Mouse (Mus musculus) CD8-positive naive resting alpha-beta T cell, adult 57 days (primary cell): ENCODE results near the gene Vstm2l. TPM values are rescaled to one million over a fixed set of nuclear protein-coding genes. Genes with fewer than 3 reads are reported as not detected.

Experiments used
- total RNA-seq: library from RNA; stranded (reverse); gene quantifications from one replicate; pipeline ENCODE4 v1.2.4, GENCODE M21; 2023

Gene Vstm2l
- total RNA-seq: not detected

GRCm38 (mm10) chr2:157914105-157914764 is at the start of gene Vstm2l:
Gene Vstm2l, plus strand, starts transcription at chr2:157914653.

Other genes starting within 250 kb of the Vstm2l start
- gene Ctnnbl1, start 177.3 kb upstream of the Vstm2l start, total RNA-seq: 47.1 TPM
- 27.2 TPM for gene Tti1, start 113.8 kb downstream of the Vstm2l start, total RNA-seq
- gene Rprd1b, start 113.8 kb downstream of the Vstm2l start, total RNA-seq: 27.9 TPM
- 2.8 TPM for gene Tgm2, start 231.8 kb downstream of the Vstm2l start, total RNA-seq